Comparison of ENCODE assay signal across 26 mouse cellular contexts in the genomic region with DNA sequence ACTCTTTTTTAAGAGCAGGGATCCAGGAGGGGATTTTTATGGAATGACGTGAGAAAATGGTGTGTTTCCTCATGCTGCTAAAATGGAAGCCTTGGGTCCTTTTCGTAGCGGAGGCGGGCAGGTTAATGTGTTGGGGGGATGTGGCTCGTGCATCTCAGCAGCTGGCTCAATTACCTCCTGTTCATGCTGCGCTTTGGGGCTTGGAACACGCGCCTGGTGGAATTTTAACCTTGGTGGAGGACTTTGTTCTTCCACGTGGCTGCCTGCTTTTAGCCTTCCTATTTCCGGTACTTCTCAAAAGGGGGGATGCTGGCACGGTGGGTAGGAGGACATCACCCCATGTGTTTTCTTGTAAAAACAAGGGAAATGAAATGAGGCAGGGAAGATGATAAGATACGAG. TPM values are rescaled to one million over a fixed set of nuclear protein-coding genes. Genes with fewer than 3 reads are reported as not detected.
A peak's percentile ranks its signal among the peaks of the same experiment; 100 is the strongest.
DNase-seq lines count a peak whose midpoint lies in the region; ATAC-seq and TF ChIP-seq lines count a peak whose summit lies in the region.
"Had no signal": no experiment of that assay in that cellular context is flagged by ENCODE, and none has a peak within 500 bp of the region (broad histone marks: within the 10 kb centered on the region; RNA-seq: fewer than 3 reads in every experiment).

No protein-coding gene starts in this region.

- no peak overlapping the region for H3K9ac ChIP-seq in limb, embryonic 14.5 days (ENCODE audit: low read depth, low read length, severe bottlenecking)
- H3K9ac ChIP-seq: hindbrain, embryonic 13.5 days; limb, embryonic 15.5 days; liver, embryonic 13.5 days; midbrain, embryonic 15.5 days had no signal

- no peak for TF ChIP-seq POLR2A in limb, embryonic 14.5 days (IDR thresholded peaks at IDR 0.05; ENCODE audit: borderline replicate concordance, extremely low read depth, insufficient read depth, insufficient read length)
- TF ChIP-seq POLR2A in kidney, adult 2 months (IDR thresholded peaks at IDR 0.05; ENCODE audit: low read depth, low read length), result no peak

- H3K4me3 ChIP-seq in limb, embryonic 14.5 days (replicated peaks; ENCODE audit: low read length), result no peak overlapping the region
- H3K4me3 ChIP-seq in limb, embryonic 10.5 days, result no peak overlapping the region
- H3K4me3 ChIP-seq in kidney, adult 2 months (ENCODE audit: insufficient read depth, low read depth, low read length), result no peak overlapping the region
- H3K4me3 ChIP-seq: hindbrain, embryonic 13.5 days; left cerebral cortex, adult 2 months; limb, embryonic 15.5 days; liver, embryonic 13.5 days; midbrain, embryonic 15.5 days had no signal

- H3K27me3 ChIP-seq in limb, embryonic 14.5 days (ENCODE audit: control insufficient read depth, insufficient read depth, low read length), result no peaks in the 10 kb centered on the region
- H3K27me3 ChIP-seq in limb, embryonic 10.5 days (ENCODE audit: low read depth, poor library complexity, severe bottlenecking), result no peaks in the 10 kb centered on the region
- H3K27me3 ChIP-seq in kidney, adult 2 months (replicated peaks; ENCODE audit: control insufficient read depth, insufficient read depth, low read length), result no peaks in the 10 kb centered on the region
- H3K27me3 ChIP-seq: hindbrain, embryonic 13.5 days; limb, embryonic 15.5 days; liver, embryonic 13.5 days; midbrain, embryonic 15.5 days had no signal

- DNase-seq in limb, embryonic 14.5 days (ENCODE audit: low spot score), result peak; percentile 6
- no peak for DNase-seq in limb, embryonic 10.5 days (ENCODE audit: low spot score)
- DNase-seq in kidney, adult 2 months, result peak; percentile 76
- peak; percentile 35 for DNase-seq in kidney, postnatal 10 days
- DNase-seq in yolk sac, embryonic 10.5 days (ENCODE audit: low spot score), result peak; percentile 30
- no peak for DNase-seq in layer of hippocampus, postnatal 25 days (ENCODE audit: extremely low spot score in 1 of 2, low spot score in 1 of 2)
- DNase-seq in right cerebral cortex, postnatal 14 days, result no peak
- DNase-seq: adrenal gland, postnatal 25 days; cerebellum, adult 9-10 months; cerebellum, postnatal 36 days; gastrocnemius, postnatal 25 days; heart, adult 18-20 months; heart, postnatal 36 days; liver, embryonic 13.5 days; lung, adult 18-20 months; lung, postnatal 10 days had no signal

- no peaks in the 10 kb centered on the region for H3K9me3 ChIP-seq in limb, embryonic 14.5 days (ENCODE audit: control insufficient read depth, low read length)
- H3K9me3 ChIP-seq in limb, embryonic 10.5 days (replicated peaks), result no peaks in the 10 kb centered on the region
- H3K9me3 ChIP-seq: hindbrain, embryonic 13.5 days; limb, embryonic 15.5 days; liver, embryonic 13.5 days; midbrain, embryonic 15.5 days had no signal

- no peaks in the 10 kb centered on the region for H3K36me3 ChIP-seq in limb, embryonic 14.5 days (ENCODE audit: control insufficient read depth, insufficient read depth, low read length)
- no peaks in the 10 kb centered on the region for H3K36me3 ChIP-seq in limb, embryonic 10.5 days
- no peaks in the 10 kb centered on the region for H3K36me3 ChIP-seq in kidney, adult 2 months (ENCODE audit: control insufficient read depth, insufficient read depth, low read length)
- H3K36me3 ChIP-seq: hindbrain, embryonic 13.5 days; limb, embryonic 15.5 days; liver, embryonic 13.5 days; midbrain, embryonic 15.5 days had no signal

- no peak for TF ChIP-seq CTCF in kidney, adult 2 months (conservative IDR thresholded peaks at IDR 0.05; ENCODE audit: insufficient read depth, insufficient read length, low read depth, low read length)

- ATAC-seq in limb, embryonic 14.5 days (ENCODE audit: low FRiP score, low read depth), result no peak
- ATAC-seq in erythroid progenitor cell, adult 5-6 weeks (replicated peaks; ENCODE audit: low FRiP score, poor library complexity, severe bottlenecking), result no peak
- ATAC-seq: forebrain, embryonic 14.5 days; intestine, embryonic 16.5 days; midbrain, embryonic 15.5 days; Patski had no signal

- WGBS in limb, embryonic 14.5 days, result 46% methylated on average over 12 of the region's 12 CpGs
- WGBS in limb, embryonic 10.5 days, result 85% methylated on average over 12 of the region's 12 CpGs
- 34% methylated on average over 12 of the region's 12 CpGs for WGBS in kidney, adult 2 months

- H3K4me2 ChIP-seq in limb, embryonic 14.5 days (replicated peaks; ENCODE audit: low read depth, low read length, severe bottlenecking), result no peak overlapping the region
- H3K4me2 ChIP-seq: heart, embryonic 11.5 days; hindbrain, embryonic 13.5 days; limb, embryonic 15.5 days; liver, embryonic 13.5 days; midbrain, embryonic 15.5 days had no signal

- H3K27ac ChIP-seq in limb, embryonic 14.5 days (replicated peaks; ENCODE audit: low read depth, low read length), result no peak overlapping the region
- no peak overlapping the region for H3K27ac ChIP-seq in limb, embryonic 10.5 days
- H3K27ac ChIP-seq in kidney, adult 2 months (ENCODE audit: insufficient read depth, low read depth, low read length), result no peak overlapping the region
- H3K27ac ChIP-seq: hindbrain, embryonic 13.5 days; left cerebral cortex, adult 2 months; limb, embryonic 15.5 days; liver, embryonic 13.5 days; midbrain, embryonic 15.5 days had no signal

- H3K4me1 ChIP-seq in limb, embryonic 14.5 days (ENCODE audit: control insufficient read depth, insufficient read depth, low read length), result 0 out of 2 replicates have a peak, but pooled peaks cover 5% of the 10 kb centered on the region
- H3K4me1 ChIP-seq in limb, embryonic 10.5 days, result no peaks in the 10 kb centered on the region
- H3K4me1 ChIP-seq in kidney, adult 2 months (ENCODE audit: control insufficient read depth, insufficient read depth, low read length), result peaks cover 4% of the 10 kb centered on the region; the same call in 1 of the 2 replicates
- H3K4me1 ChIP-seq: hindbrain, embryonic 13.5 days; limb, embryonic 15.5 days; liver, embryonic 13.5 days; midbrain, embryonic 15.5 days had no signal

RNA-seq across cellular contexts. Expression of a gene that starts 47.9 kb away (rescaled TPM):
- 10.2 and 13.8 TPM in 2 replicates for polyA plus RNA-seq in limb, embryonic 14.5 days (2012; rRNA removed)
- 11.6 and 12.7 TPM in 2 replicates for polyA plus RNA-seq in limb, embryonic 14.5 days (2014; fragmentation: Nextera tagmentation; extraction: Ambion mirVana)
- 7.1 and 7.4 TPM in 2 replicates for polyA plus RNA-seq in limb, embryonic 10.5 days (2016; fragmentation: Nextera tagmentation; extraction: Ambion mirVana)
- polyA plus RNA-seq in kidney, adult 2 months (2012; rRNA removed), result 3.9 and 4.1 TPM in 2 replicates
- 1.1 and 1.3 TPM in 2 replicates for total RNA-seq in erythroid progenitor cell, adult 5-6 weeks (2015; ENCODE audit: low replicate concordance)
- total RNA-seq in erythroid progenitor cell, adult 5-6 weeks (2017; ENCODE audit: low replicate concordance), result 1.1 TPM in 1 of 2 replicates, not detected in the other
- 10 to 100 TPM; 17.4 to 20.7 TPM for total RNA-seq in layer of hippocampus, postnatal 25 days (2021)
- total RNA-seq: MEL had no signal

Comparison
In these comparisons a context has a peak if more than half of its experiments do, and no peak if none do; other contexts are left out.
1. DNase-seq: peak in limb, embryonic 14.5 days (single experiment), kidney, adult 2 months (single experiment), kidney, postnatal 10 days (single experiment) and yolk sac, embryonic 10.5 days (single experiment); none in limb, embryonic 10.5 days (single experiment), layer of hippocampus, postnatal 25 days (0 of 2) and right cerebral cortex, postnatal 14 days (single experiment).